Mouse (Mus musculus) ES-E14 (cell line): ENCODE data around the gene Actr2. TPM values are rescaled to one million over a fixed set of nuclear protein-coding genes. Genes with fewer than 3 reads are reported as not detected.
"Not testable (repeated sequence)": the region's sequence is repeated elsewhere in the genome, so short reads cannot be mapped to it uniquely, and the experiment has no call there.

Experiments used
- DNase-seq: peaks from one replicate; pipeline ENCODE4 v3.0.0-alpha.2; 2013; ENCODE audit warnings: low read depth, low spot score
- H3K27ac ChIP-seq: 2 replicates; pipeline ENCODE4 v1.5.1; 2012; ENCODE audit warnings: low read depth, mild to moderate bottlenecking, low read length, moderate library complexity, mixed read lengths; ENCODE audit not compliant: poor library complexity, insufficient read depth, severe bottlenecking
- H3K36me3 ChIP-seq: 2 replicates; pipeline ENCODE4 v1.6.1; 2012; ENCODE audit warnings: mild to moderate bottlenecking, low read length, moderate library complexity, mixed read lengths; ENCODE audit not compliant: control insufficient read depth, poor library complexity, insufficient read depth, severe bottlenecking
- H3K4me1 ChIP-seq, 2 experiments: fragments of 150-350 bp in 1 of 2; sonication (generic) in 1 of 2; 2 replicates each; pipeline ENCODE4 v1.6.1; 2012; ENCODE audit warnings: low read length in 2 of 2, mild to moderate bottlenecking in 1 of 2, mixed read lengths in 1 of 2; ENCODE audit not compliant: control insufficient read depth in 2 of 2, insufficient read depth in 2 of 2, poor library complexity in 1 of 2
- H3K4me3 ChIP-seq, 2 experiments: fragments of 150-350 bp in 1 of 2; sonication (generic) in 1 of 2; 2 replicates each; pipeline ENCODE4 v1.5.1; 2012; ENCODE audit warnings: low read length in 2 of 2, low read depth in 1 of 2, mild to moderate bottlenecking in 1 of 2, mixed read lengths in 1 of 2; ENCODE audit not compliant: insufficient read depth in 1 of 2, poor library complexity in 1 of 2, severe bottlenecking in 1 of 2
- H3K9ac ChIP-seq: 2 replicates; pipeline ENCODE4 v1.6.1; 2012; ENCODE audit warnings: low read depth, mild to moderate bottlenecking, low read length, mixed read lengths; ENCODE audit not compliant: poor library complexity, insufficient read depth, severe bottlenecking
- H3K9me3 ChIP-seq: fragments of 150-350 bp; sonication (generic); 2 replicates; pipeline ENCODE4 v1.6.1; 2012; ENCODE audit warnings: low read depth, mild to moderate bottlenecking, low read length; ENCODE audit not compliant: control insufficient read depth, insufficient read depth
- CHD2 ChIP-seq: IDR thresholded peaks from 2 replicates; pipeline ENCODE4 v1.6.1; 2014; ENCODE audit warnings: mild to moderate bottlenecking, low read depth, low read length, inconsistent platforms
- HCFC1 ChIP-seq: IDR thresholded peaks from 2 replicates; pipeline ENCODE4 v1.6.1; 2012; ENCODE audit warnings: low read length, inconsistent platforms, borderline replicate concordance; ENCODE audit not compliant: insufficient read depth
- MAFK ChIP-seq: IDR thresholded peaks from 2 replicates; pipeline ENCODE4 v1.6.1; 2014; ENCODE audit warnings: mild to moderate bottlenecking, low read depth, low read length, inconsistent platforms; ENCODE audit not compliant: insufficient read depth
- ZC3H11A ChIP-seq: IDR thresholded peaks from 2 replicates; pipeline ENCODE4 v1.6.1; 2012; ENCODE audit warnings: low read depth, mild to moderate bottlenecking, inconsistent platforms, low read length, borderline replicate concordance
- ZNF384 ChIP-seq: IDR thresholded peaks from 2 replicates; pipeline ENCODE4 v1.6.1; 2012; ENCODE audit warnings: low read depth, low read length, inconsistent platforms
- in situ Hi-C, 2 experiments: fragments of 600-800 bp; cut with MboI; formaldehyde crosslinking; loops; one replicate each; pipeline ENCODE4 v1.15.1; 2025; ENCODE audit warnings: low sequenced_read_pairs in 2 of 2, inconsistent platforms in 1 of 2; ENCODE audit not compliant: unreplicated experiment in 2 of 2
- total RNA-seq: library from RNA; depleted of rRNA; stranded (reverse); fragments of 300-350 nt; gene quantifications from 2 replicates; pipeline ENCODE4 v1.2.3, GENCODE M21; 2012; rRNA removed

Actr2 gene
- total RNA-seq, result 70.3 and 107 TPM in 2 replicates

DNA sequence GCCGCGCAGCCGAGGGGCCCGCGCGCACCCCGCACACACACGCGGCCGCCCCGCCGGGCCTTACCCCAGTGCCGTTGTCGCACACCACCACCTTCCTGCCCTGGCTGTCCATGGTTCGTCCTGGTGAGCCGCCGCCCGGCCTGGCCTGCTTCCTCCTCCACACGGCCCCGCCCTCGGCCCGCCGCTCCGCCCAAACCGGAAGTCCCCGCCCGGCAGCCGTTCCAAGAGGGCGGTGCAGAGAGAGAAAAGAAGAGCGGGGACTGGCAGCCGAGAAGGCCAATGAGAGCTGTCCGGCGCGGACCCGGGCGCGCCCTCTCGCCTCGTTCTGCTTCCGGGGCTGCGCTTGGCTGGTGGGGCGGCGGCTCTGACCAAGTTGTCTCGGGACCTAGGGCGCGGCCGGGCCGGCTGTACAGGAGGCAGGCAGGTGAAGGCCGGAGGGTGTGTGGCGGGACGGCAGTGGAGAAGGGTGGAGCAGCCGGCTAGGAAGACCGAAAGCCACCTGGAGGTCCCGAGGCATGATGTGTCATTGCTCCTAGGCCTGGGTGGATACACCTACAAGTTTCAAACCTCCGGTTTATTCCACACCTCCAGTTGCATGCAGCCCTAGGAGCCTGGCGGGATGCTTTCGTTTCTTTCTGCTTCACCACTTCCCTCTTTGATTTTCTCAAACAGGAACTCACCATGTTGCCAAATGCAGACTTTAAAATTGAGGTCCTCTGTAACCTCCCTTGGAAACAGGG is at the start of gene Actr2:
Gene Actr2 (minus strand): TSS at position 173 of the 740 bp plus-strand sequence.
- peak; percentile 95 for DNase-seq
- H3K9me3 ChIP-seq, result no peaks in the 10 kb centered on the region
- peaks cover 4% of the 10 kb centered on the region; the same call in 1 of the 2 replicates for H3K36me3 ChIP-seq
- in situ Hi-C loops, result no loop called here
- H3K27ac ChIP-seq, result peak within 1 kb of the TSS; percentile 90
- peak within 1 kb of the TSS; percentile 94 to 95 for H3K4me3 ChIP-seq
- peak within 1 kb of the TSS; percentile 92 for H3K9ac ChIP-seq
- H3K4me1 ChIP-seq, result peaks cover 5 to 7% of the 10 kb centered on the region in 2 experiments; a peak in 3 of 4 replicates
- TF ChIP-seq CHD2 (peak; percentile 77; the same call in 1 of the 2 replicates), ZC3H11A (no peak), ZNF384 (no peak), MAFK (no peak)

DNA sequence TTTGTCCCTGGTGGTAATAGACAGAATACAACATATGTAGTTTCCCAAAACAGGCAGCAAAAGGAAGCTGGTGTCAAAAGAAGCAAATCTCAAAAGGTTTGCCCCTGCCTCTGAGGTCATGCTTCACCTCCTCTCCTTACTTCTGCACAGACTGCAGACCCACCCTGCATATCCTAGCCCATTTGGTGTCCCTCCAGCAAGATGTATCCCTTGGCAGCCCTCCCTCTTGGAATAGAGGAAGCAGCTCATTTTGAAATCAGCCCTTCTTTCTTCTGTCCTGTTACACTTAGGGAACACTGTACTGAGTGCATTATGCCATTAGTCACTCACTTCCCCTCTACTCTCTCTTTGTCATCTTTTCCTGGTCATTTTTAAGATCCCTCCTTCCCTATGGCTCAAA is 46.2 kb upstream of the Actr2 start:
- H3K4me1 ChIP-seq, result peaks cover 10 to 11% of the 10 kb centered on the region in 2 experiments
- in situ Hi-C loops, result no loop called here
- no peaks in the 10 kb centered on the region; the same call in 1 of the 2 replicates for H3K36me3 ChIP-seq
- H3K9ac ChIP-seq, result no peak overlapping the region
- no peak overlapping the region for H3K4me3 ChIP-seq
- DNase-seq, result no peak
- no peak overlapping the region for H3K27ac ChIP-seq
- TF ChIP-seq HCFC1 (no peak), ZC3H11A (no peak), ZNF384 (no peak), MAFK (no peak), CHD2 (no peak)
- H3K9me3 ChIP-seq, result no peaks in the 10 kb centered on the region

DNA sequence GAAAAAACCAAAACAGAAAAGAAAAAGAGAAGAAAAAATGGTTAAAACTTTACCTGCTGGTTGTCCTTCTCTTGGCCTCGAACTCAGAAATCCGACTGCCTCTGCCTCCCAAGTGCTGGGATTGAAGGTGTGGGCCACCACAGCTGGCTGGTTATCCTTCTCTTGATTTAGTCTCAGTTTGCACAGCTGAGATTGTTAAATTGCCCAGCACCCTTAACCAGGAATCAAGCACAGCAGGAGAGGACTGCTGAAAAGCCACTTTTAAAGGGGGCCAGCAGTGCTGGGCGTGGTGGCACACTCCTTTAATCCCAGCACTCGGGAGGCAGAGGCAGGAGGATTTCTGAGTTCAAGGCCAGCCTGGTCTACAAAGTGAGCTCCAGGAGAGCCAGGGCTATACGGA is 40.8 kb upstream of the Actr2 start:
- H3K9ac ChIP-seq, H3K9me3 ChIP-seq, in situ Hi-C loops, H3K36me3 ChIP-seq, DNase-seq: not testable (repeated sequence)
- Histone ChIP-seq H3K4me1 (peaks cover 10 to 15% of the 10 kb centered on the region in 2 experiments), H3K27ac (peak overlapping the region; percentile 58; the same call in 1 of the 2 replicates), H3K4me3 (peak overlapping the region in 1 of 2 experiments; percentile 32; a peak in 1 of 4 replicates)

DNA sequence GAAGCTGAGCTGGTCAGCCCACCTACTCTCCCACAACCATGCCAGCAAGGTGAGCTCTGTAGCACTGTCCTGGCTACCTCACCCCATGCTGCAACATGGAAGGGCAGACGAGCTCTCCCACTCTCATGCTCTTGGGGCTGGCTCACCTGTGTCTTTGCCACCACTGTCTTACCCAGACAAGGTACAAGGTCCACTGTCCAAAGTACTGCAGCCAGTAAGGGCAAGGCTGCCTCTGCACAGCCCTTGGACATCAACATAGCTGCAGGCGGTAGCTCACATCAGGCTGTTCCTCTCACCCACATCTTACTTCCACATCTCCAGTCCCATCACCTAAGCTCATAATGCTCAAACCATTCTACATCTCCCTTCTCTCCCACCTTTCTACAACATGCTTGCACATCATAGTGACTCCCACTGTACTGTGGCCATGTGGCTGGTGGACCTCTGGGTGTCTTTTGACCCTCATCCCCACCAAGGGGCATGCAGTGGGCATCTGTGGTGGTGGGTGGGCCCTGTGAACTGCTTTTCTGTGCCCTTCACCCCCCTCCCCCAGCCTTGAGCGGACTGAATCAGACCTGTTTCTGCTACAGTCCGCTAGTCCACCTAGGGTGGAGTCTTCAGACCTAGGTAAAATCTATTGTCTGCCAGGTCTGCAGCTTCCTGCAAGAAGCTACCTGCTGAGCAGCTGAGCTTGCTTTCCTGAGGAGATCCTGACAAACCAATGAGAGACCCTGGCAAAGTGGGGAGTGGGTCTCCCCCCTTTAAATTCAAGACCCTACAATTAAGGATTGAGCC is 39.6 kb upstream of the Actr2 start:
- Histone ChIP-seq H3K4me3 (peak overlapping the region; percentile 11 to 32; a peak in 3 of 4 replicates), H3K9me3 (0 out of 2 replicates have a peak, but pooled peaks cover 1% of the 10 kb centered on the region), H3K27ac (peak overlapping the region; percentile 59), H3K4me1 (peaks cover 4 to 15% of the 10 kb centered on the region in 2 experiments), H3K9ac (no peak overlapping the region), H3K36me3 (no peaks in the 10 kb centered on the region)
- no peak for DNase-seq
- TF ChIP-seq ZNF384, result no peak
- TF ChIP-seq CHD2, result no peak
- no peak for TF ChIP-seq MAFK
- no peak for TF ChIP-seq ZC3H11A
- TF ChIP-seq HCFC1, result no peak
- in situ Hi-C loops, result no loop called here
